Mouse (Mus musculus) hindbrain, embryonic 15.5 days (tissue): ENCODE results near the gene Pgls. TPM values are rescaled to one million over a fixed set of nuclear protein-coding genes. Genes with fewer than 3 reads are reported as not detected.

Experiments
- ATAC-seq: fragments of 200-750 bp; cut with Nextera tagmentation; 2 replicates; pipeline ENCODE4 v1.8.0; 2017; ENCODE audit warnings: low read depth, moderate number of reproducible peaks, moderate TSS enrichment; ENCODE audit not compliant: low FRiP score
- H3K27ac ChIP-seq: fragments of 300-500 bp; sonication (generic); replicated peaks from 2 replicates; pipeline ENCODE4 v1.5.1; 2015; ENCODE audit warnings: mild to moderate bottlenecking, inconsistent platforms
- H3K27me3 ChIP-seq: fragments of 300-500 bp; sonication (generic); 2 replicates; pipeline ENCODE4 v1.6.1; 2015; ENCODE audit warnings: control low read depth, inconsistent platforms
- H3K36me3 ChIP-seq: fragments of 300-500 bp; sonication (generic); 2 replicates; pipeline ENCODE4 v1.6.1; 2015; ENCODE audit warnings: control low read depth, inconsistent platforms
- H3K4me1 ChIP-seq: fragments of 300-500 bp; sonication (generic); replicated peaks from 2 replicates; pipeline ENCODE4 v1.6.1; 2015; ENCODE audit warnings: control low read depth, inconsistent platforms
- H3K4me2 ChIP-seq: fragments of 300-500 bp; sonication (generic); 2 replicates; pipeline ENCODE4 v1.6.1; 2015; ENCODE audit warnings: moderate library complexity, mild to moderate bottlenecking, inconsistent platforms
- H3K4me3 ChIP-seq: fragments of 300-500 bp; sonication (generic); 2 replicates; pipeline ENCODE4 v1.5.1; 2015; ENCODE audit warnings: mild to moderate bottlenecking, inconsistent platforms
- H3K9ac ChIP-seq: fragments of 300-500 bp; sonication (generic); 2 replicates; pipeline ENCODE4 v1.6.1; 2015; ENCODE audit warnings: inconsistent platforms
- H3K9me3 ChIP-seq: fragments of 300-500 bp; sonication (generic); 2 replicates; pipeline ENCODE4 v1.6.1; 2016; ENCODE audit warnings: control low read depth, inconsistent platforms
- WGBS: fragments of 180-500 bp; shearing (Covaris S2); methylation state at CpG from one replicate; pipeline ENCODE4 v1.1.7; 2015; 5-methylcytosine and 5-hydroxymethylcytosine counted together
- polyA plus RNA-seq: library from polyadenylated mRNA; unstranded; fragments of >200 nt; fragmentation: Nextera tagmentation; extraction: Ambion mirVana; gene quantifications from 2 replicates; pipeline ENCODE4 v1.2.1, GENCODE M21; 2015

The Pgls gene
- polyA plus RNA-seq, 1 experiment from 2014 or later, result 233 TPM

- under 1% methylated on average over 82 of the region's 82 CpGs for WGBS
- Histone ChIP-seq H3K4me1 (peaks cover 15% of the 10 kb centered on the region), H3K4me2 (peak within 1 kb of the TSS; percentile 78), H3K27me3 (no peaks in the 10 kb centered on the region), H3K9me3 (no peaks in the 10 kb centered on the region), H3K36me3 (peaks cover 19% of the 10 kb centered on the region), H3K9ac (peak within 1 kb of the TSS; percentile 91), H3K4me3 (peak within 1 kb of the TSS; percentile 91), H3K27ac (peak within 1 kb of the TSS; percentile 92)
- ATAC-seq, result peak; percentile 99
Observed at GRCm38 (mm10) chr8:71610822-71611651, 19.1 kb downstream of the Pgls start, which contains the start of gene Colgalt1. Gene Colgalt1, plus strand, starts transcription at chr8:71610998.

GRCm38 (mm10) chr8:71612141-71612540 is 20.2 kb downstream of the Pgls start:
- Histone ChIP-seq H3K9me3 (no peaks in the 10 kb centered on the region), H3K9ac (peak overlapping the region; percentile 91), H3K4me3 (peak overlapping the region; percentile 91), H3K27me3 (no peaks in the 10 kb centered on the region), H3K4me1 (peaks cover 15% of the 10 kb centered on the region), H3K36me3 (peaks cover 30% of the 10 kb centered on the region), H3K27ac (no peak overlapping the region), H3K4me2 (peak overlapping the region; percentile 78)
- ATAC-seq, result no peak
- WGBS, result 38% methylated on average over 5 of the region's 5 CpGs

GRCm38 (mm10) chr8:71613418-71613817 is 21.4 kb downstream of the Pgls start:
- H3K9me3 ChIP-seq, result no peaks in the 10 kb centered on the region
- peaks cover 15% of the 10 kb centered on the region for H3K4me1 ChIP-seq
- no peak overlapping the region for H3K4me2 ChIP-seq
- H3K9ac ChIP-seq, result no peak overlapping the region
- H3K36me3 ChIP-seq, result peaks cover 43% of the 10 kb centered on the region
- 71% methylated on average over 4 of the region's 4 CpGs for WGBS
- H3K27ac ChIP-seq, result no peak overlapping the region
- H3K27me3 ChIP-seq, result no peaks in the 10 kb centered on the region
- no peak overlapping the region for H3K4me3 ChIP-seq
- ATAC-seq, result no peak

GRCm38 (mm10) chr8:71619786-71620185 is 27.8 kb downstream of the Pgls start:
- Histone ChIP-seq H3K27me3 (no peaks in the 10 kb centered on the region), H3K4me2 (no peak overlapping the region), H3K27ac (no peak overlapping the region), H3K36me3 (peaks cover 88% of the 10 kb centered on the region), H3K4me3 (no peak overlapping the region), H3K9ac (no peak overlapping the region), H3K4me1 (no peaks in the 10 kb centered on the region), H3K9me3 (no peaks in the 10 kb centered on the region)
- 97% methylated on average over 2 of the region's 2 CpGs for WGBS
- no peak for ATAC-seq

- H3K4me3 ChIP-seq, result no peak overlapping the region
- H3K27ac ChIP-seq, result no peak overlapping the region
- no peak overlapping the region for H3K9ac ChIP-seq
- H3K27me3 ChIP-seq, result no peaks in the 10 kb centered on the region
- H3K4me2 ChIP-seq, result no peak overlapping the region
- 71% methylated on average over 1 of the region's 1 CpGs for WGBS
- ATAC-seq, result no peak
- no peaks in the 10 kb centered on the region for H3K9me3 ChIP-seq
- peaks cover 25% of the 10 kb centered on the region for H3K4me1 ChIP-seq
- H3K36me3 ChIP-seq, result peaks cover 41% of the 10 kb centered on the region
Observed at GRCm38 (mm10) chr8:71625088-71625487, 33.1 kb downstream of the Pgls start.

- Histone ChIP-seq H3K4me3 (no peak overlapping the region), H3K27ac (no peak overlapping the region), H3K36me3 (peaks cover 28% of the 10 kb centered on the region), H3K9me3 (no peaks in the 10 kb centered on the region), H3K4me2 (no peak overlapping the region), H3K27me3 (no peaks in the 10 kb centered on the region), H3K4me1 (peaks cover 28% of the 10 kb centered on the region), H3K9ac (no peak overlapping the region)
- 86% methylated on average over 9 of the region's 9 CpGs for WGBS
- no peak for ATAC-seq
Observed at GRCm38 (mm10) chr8:71626753-71627152, 34.8 kb downstream of the Pgls start.

- no peak overlapping the region for H3K9ac ChIP-seq
- H3K27ac ChIP-seq, result 0 out of 2 replicates have a peak overlapping the region, but pooled peaks have one; percentile 89
- ATAC-seq, result no peak
- no peak overlapping the region for H3K4me3 ChIP-seq
- peaks cover 20% of the 10 kb centered on the region for H3K36me3 ChIP-seq
- H3K4me2 ChIP-seq, result no peak overlapping the region
- 54% methylated on average over 9 of the region's 9 CpGs for WGBS
- H3K27me3 ChIP-seq, result no peaks in the 10 kb centered on the region
- H3K4me1 ChIP-seq, result peaks cover 28% of the 10 kb centered on the region
- no peaks in the 10 kb centered on the region for H3K9me3 ChIP-seq
Observed at GRCm38 (mm10) chr8:71627265-71628099, 35.5 kb downstream of the Pgls start.

GRCm38 (mm10) chr8:71628396-71629095 is 36.6 kb downstream of the Pgls start:
- Histone ChIP-seq H3K27ac (peak overlapping the region; percentile 89), H3K4me3 (peak overlapping the region; percentile 45), H3K27me3 (no peaks in the 10 kb centered on the region), H3K4me1 (peaks cover 28% of the 10 kb centered on the region), H3K36me3 (peaks cover 10% of the 10 kb centered on the region), H3K9me3 (no peaks in the 10 kb centered on the region), H3K9ac (peak overlapping the region; percentile 63), H3K4me2 (peak overlapping the region; percentile 94)
- WGBS, result 9% methylated on average over 16 of the region's 16 CpGs
- no peak for ATAC-seq

GRCm38 (mm10) chr8:71629096-71629697 is 37.2 kb downstream of the Pgls start:
- ATAC-seq, result peak; percentile 89
- under 1% methylated on average over 55 of the region's 55 CpGs for WGBS
- H3K4me3 ChIP-seq, result peak overlapping the region; percentile 45

GRCm38 (mm10) chr8:71629781-71630212 is 37.8 kb downstream of the Pgls start:
- WGBS, result 2% methylated on average over 25 of the region's 25 CpGs
- H3K27me3 ChIP-seq, result no peaks in the 10 kb centered on the region
- H3K4me1 ChIP-seq, result peaks cover 31% of the 10 kb centered on the region
- H3K9me3 ChIP-seq, result no peaks in the 10 kb centered on the region
- peak overlapping the region; percentile 45 for H3K4me3 ChIP-seq
- peak; percentile 21 for ATAC-seq
- H3K9ac ChIP-seq, result peak overlapping the region; percentile 63
- peak overlapping the region; percentile 94 for H3K4me2 ChIP-seq
- H3K27ac ChIP-seq, result peak overlapping the region; percentile 89
- no peaks in the 10 kb centered on the region for H3K36me3 ChIP-seq

More at GRCm38 (mm10) chr8:71629096-71629697, 37.2 kb downstream of the Pgls start:
- peak overlapping the region; percentile 89 for H3K27ac ChIP-seq
- no peaks in the 10 kb centered on the region for H3K27me3 ChIP-seq
- peaks cover 28% of the 10 kb centered on the region for H3K4me1 ChIP-seq
- H3K9me3 ChIP-seq, result no peaks in the 10 kb centered on the region
- peak overlapping the region; percentile 63 for H3K9ac ChIP-seq
- peaks cover 3% of the 10 kb centered on the region for H3K36me3 ChIP-seq
- peak overlapping the region; percentile 94 for H3K4me2 ChIP-seq

GRCm38 (mm10) chr8:71630761-71631160 is 38.8 kb downstream of the Pgls start:
- WGBS, result 92% methylated on average over 6 of the region's 6 CpGs
- Histone ChIP-seq H3K27me3 (no peaks in the 10 kb centered on the region), H3K4me3 (no peak overlapping the region), H3K4me1 (peaks cover 31% of the 10 kb centered on the region), H3K36me3 (no peaks in the 10 kb centered on the region), H3K9me3 (no peaks in the 10 kb centered on the region), H3K9ac (no peak overlapping the region), H3K4me2 (no peak overlapping the region), H3K27ac (no peak overlapping the region)
- no peak for ATAC-seq
